10 mouse cellular contexts compared by ENCODE assay signal in the genomic region with DNA sequence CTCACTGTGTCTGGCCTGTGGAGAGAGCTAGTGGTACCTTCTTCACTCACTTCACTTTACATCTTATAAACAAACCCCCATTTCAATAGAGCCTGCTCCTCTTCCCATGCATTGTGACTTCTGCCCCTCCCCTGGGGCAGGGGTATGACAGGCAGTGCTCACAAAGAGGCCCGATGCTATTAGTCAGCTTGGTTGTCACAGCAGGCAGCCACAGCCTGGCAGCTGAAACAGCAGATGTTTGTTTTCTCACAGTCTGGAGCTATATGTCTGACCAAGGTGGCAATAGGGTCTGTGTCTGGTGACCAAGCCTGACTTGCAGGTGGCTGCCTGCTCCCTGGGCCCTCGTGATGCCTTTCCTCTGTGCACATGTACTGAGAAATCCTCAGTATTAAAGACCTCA.
DNase-seq lines count a peak whose midpoint lies in the region; ATAC-seq and TF ChIP-seq lines count a peak whose summit lies in the region.
"Had no signal": no experiment of that assay in that cellular context is flagged by ENCODE, and none has a peak within 500 bp of the region (broad histone marks: within the 10 kb centered on the region; RNA-seq: fewer than 3 reads in every experiment).

No protein-coding gene starts in this region.

- intact Hi-C loops in left cerebral cortex, adult 2 months (cut with DNase I) = no loop called here

- no peaks in the 10 kb centered on the region for H3K9me3 ChIP-seq in forebrain, postnatal 0 days (ENCODE audit: low read length)
- H3K9me3 ChIP-seq in midbrain, postnatal 0 days (ENCODE audit: low read length) = no peaks in the 10 kb centered on the region
- H3K9me3 ChIP-seq: embryonic facial prominence, embryonic 12.5 days had no signal

- 30% methylated on average over 2 of the region's 2 CpGs for WGBS in forebrain, postnatal 0 days
- WGBS in midbrain, postnatal 0 days = 10% methylated on average over 2 of the region's 2 CpGs

- peak; percentile 48 for DNase-seq in MN1 (ENCODE audit: low spot score)
- peak; percentile 75 for DNase-seq in embryo, embryonic 10 days (ENCODE audit: low spot score)
- DNase-seq in forebrain, postnatal 0 days = peak; percentile 26
- peak; percentile 59 for DNase-seq in midbrain, postnatal 0 days (ENCODE audit: low spot score)
- no peak for DNase-seq in layer of hippocampus, postnatal 36 days
- no peak for DNase-seq in left cerebral cortex, adult 2 months (ENCODE audit: extremely low spot score in 1 of 2, low spot score in 2 of 2)
- DNase-seq: heart, postnatal 4 days; lung, adult 18-20 months had no signal

- no peak overlapping the region for H3K9ac ChIP-seq in forebrain, postnatal 0 days
- no peak overlapping the region for H3K9ac ChIP-seq in midbrain, postnatal 0 days (replicated peaks; ENCODE audit: low read length, poor library complexity, severe bottlenecking)
- H3K9ac ChIP-seq: embryonic facial prominence, embryonic 12.5 days had no signal

- H3K4me3 ChIP-seq in forebrain, postnatal 0 days (ENCODE audit: low read depth, low read length) = no peak overlapping the region
- no peak overlapping the region for H3K4me3 ChIP-seq in midbrain, postnatal 0 days (ENCODE audit: low read depth, low read length)
- H3K4me3 ChIP-seq in left cerebral cortex, adult 2 months = no peak overlapping the region
- H3K4me3 ChIP-seq: embryonic facial prominence, embryonic 12.5 days had no signal

- TF ChIP-seq CTCF in forebrain, postnatal 0 days (IDR thresholded peaks at IDR 0.05; ENCODE audit: low read depth) = no peak
- no peak for TF ChIP-seq CTCF in midbrain, postnatal 0 days (IDR thresholded peaks at IDR 0.05)
- no peak for TF ChIP-seq CTCF in left cerebral cortex, adult 2 months (IDR thresholded peaks at IDR 0.05)

- no peak overlapping the region for H3K4me2 ChIP-seq in forebrain, postnatal 0 days (ENCODE audit: low read depth)
- H3K4me2 ChIP-seq in midbrain, postnatal 0 days (ENCODE audit: low read depth, low read length, poor library complexity, severe bottlenecking) = no peak overlapping the region
- H3K4me2 ChIP-seq: embryonic facial prominence, embryonic 12.5 days had no signal

- H3K36me3 ChIP-seq in forebrain, postnatal 0 days (ENCODE audit: insufficient read depth) = no peaks in the 10 kb centered on the region
- no peaks in the 10 kb centered on the region for H3K36me3 ChIP-seq in midbrain, postnatal 0 days (ENCODE audit: insufficient read depth, low read length)
- H3K36me3 ChIP-seq: embryonic facial prominence, embryonic 12.5 days had no signal

- no peaks in the 10 kb centered on the region for H3K27me3 ChIP-seq in forebrain, postnatal 0 days (ENCODE audit: insufficient read depth, low read length)
- H3K27me3 ChIP-seq in midbrain, postnatal 0 days (ENCODE audit: insufficient read depth, low read length) = no peaks in the 10 kb centered on the region
- H3K27me3 ChIP-seq: embryonic facial prominence, embryonic 12.5 days had no signal

- H3K4me1 ChIP-seq in forebrain, postnatal 0 days (ENCODE audit: insufficient read depth) = no peaks in the 10 kb centered on the region
- H3K4me1 ChIP-seq in midbrain, postnatal 0 days (ENCODE audit: insufficient read depth, low read length) = no peaks in the 10 kb centered on the region

- ATAC-seq in forebrain, postnatal 0 days = 0 out of 2 replicates have a peak, but pooled peaks have one; percentile 44
- ATAC-seq in midbrain, postnatal 0 days (ENCODE audit: low FRiP score) = no peak
- no peak for ATAC-seq in CD4-positive, CD25-positive, alpha-beta regulatory T cell, adult 4 months

- no peak overlapping the region for H3K27ac ChIP-seq in forebrain, postnatal 0 days (ENCODE audit: low read depth, low read length)
- no peak overlapping the region for H3K27ac ChIP-seq in midbrain, postnatal 0 days (ENCODE audit: low read depth, low read length)
- H3K27ac ChIP-seq in left cerebral cortex, adult 2 months = no peak overlapping the region
- H3K27ac ChIP-seq: embryonic facial prominence, embryonic 12.5 days had no signal

Comparison
In these comparisons a context has a peak if more than half of its experiments do, and no peak if none do; other contexts are left out.
1. DNase-seq: peak in MN1 (single experiment), embryo, embryonic 10 days (single experiment), forebrain, postnatal 0 days (single experiment) and midbrain, postnatal 0 days (single experiment); none in layer of hippocampus, postnatal 36 days (0 of 2) and left cerebral cortex, adult 2 months (0 of 2).